Comparison of ENCODE assay signal across 8 mouse cellular contexts in the genomic region with DNA sequence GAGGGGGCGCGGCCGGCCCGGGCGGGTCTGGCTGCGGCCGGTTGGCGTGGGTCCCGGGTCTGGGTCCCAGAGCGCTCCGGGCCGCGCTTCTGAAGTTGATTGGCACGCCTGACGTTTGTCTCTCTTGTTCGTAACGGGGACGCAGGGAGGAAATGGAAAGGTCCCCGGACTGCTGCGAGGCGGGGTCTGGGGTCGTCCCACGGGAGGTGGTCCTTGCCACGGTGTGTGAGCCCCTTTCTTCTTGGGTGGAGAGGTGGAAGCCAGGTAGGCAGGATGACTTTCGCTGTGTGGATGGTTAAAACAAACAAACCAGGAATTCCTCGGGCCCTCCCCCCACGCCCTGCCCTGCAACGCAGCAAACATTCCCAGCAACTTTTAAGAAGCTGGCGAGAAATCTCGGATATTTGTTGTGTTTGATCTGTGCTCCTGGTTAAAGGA. TPM values are rescaled to one million over a fixed set of nuclear protein-coding genes. Genes with fewer than 3 reads are reported as not detected.
DNase-seq lines count a peak whose midpoint lies in the region; ATAC-seq and TF ChIP-seq lines count a peak whose summit lies in the region.

No protein-coding gene starts in this region.

- no peaks in the 10 kb centered on the region for H3K27me3 ChIP-seq in MEL (ENCODE audit: control insufficient read depth in 1 of 2, insufficient read depth in 2 of 2, low read length in 2 of 2)
- H3K27me3 ChIP-seq in hindbrain, embryonic 13.5 days, result no peaks in the 10 kb centered on the region
- H3K27me3 ChIP-seq in liver, postnatal 0 days (ENCODE audit: insufficient read depth, low read length), result no peaks in the 10 kb centered on the region

- no peak; the same call in 1 of the 2 replicates for ATAC-seq in hindbrain, embryonic 13.5 days (ENCODE audit: low FRiP score)
- ATAC-seq in liver, postnatal 0 days, result peak; percentile 70

- H3K4me3 ChIP-seq in MEL (ENCODE audit: control insufficient read depth in 1 of 2, insufficient read depth in 1 of 2, low read depth in 2 of 2, low read length in 2 of 2), result peak overlapping the region; percentile 98 to 100
- H3K4me3 ChIP-seq in hindbrain, embryonic 13.5 days, result peak overlapping the region; percentile 90
- peak overlapping the region; percentile 86 for H3K4me3 ChIP-seq in liver, postnatal 0 days (ENCODE audit: low read depth, low read length)

- no peaks in the 10 kb centered on the region for H3K9me3 ChIP-seq in MEL (replicated peaks; ENCODE audit: insufficient read depth, low read length)
- H3K9me3 ChIP-seq in hindbrain, embryonic 13.5 days, result no peaks in the 10 kb centered on the region
- H3K9me3 ChIP-seq in liver, postnatal 0 days (ENCODE audit: low read length), result no peaks in the 10 kb centered on the region

- H3K9ac ChIP-seq in MEL (ENCODE audit: control insufficient read depth, low read depth, low read length, poor library complexity, severe bottlenecking), result peak overlapping the region; percentile 94
- H3K9ac ChIP-seq in hindbrain, embryonic 13.5 days, result peak overlapping the region; percentile 94
- H3K9ac ChIP-seq in liver, postnatal 0 days (replicated peaks), result peak overlapping the region; percentile 93

- no peak for TF ChIP-seq EP300 in MEL (IDR thresholded peaks at IDR 0.05; ENCODE audit: low read depth in 1 of 2, low read length in 2 of 2)
- no peak for TF ChIP-seq EP300 in liver, postnatal 0 days (IDR thresholded peaks at IDR 0.05; ENCODE audit: low read depth)

- DNase-seq in left cerebral cortex, adult 18-20 months (ENCODE audit: low spot score in 2 of 2), result peak; percentile 12 to 13
- DNase-seq in left cerebral cortex, postnatal 4 days, result no peak
- DNase-seq in MEL (ENCODE audit: low read depth, low spot score), result peak; percentile 58
- peak; percentile 23 for DNase-seq in c-Kit-positive CD71-negative TER-119-negative erythroid progenitor cells, embryonic 14.5 days (ENCODE audit: low read depth)
- DNase-seq in liver, postnatal 0 days, result no peak
- DNase-seq in testis, postnatal 10 days (ENCODE audit: low spot score), result peak; percentile 86
- DNase-seq in urinary bladder, postnatal 10 days (ENCODE audit: low spot score), result no peak

- peaks cover 0 to 5% of the 10 kb centered on the region in 2 experiments; a peak in 2 of 4 replicates for H3K4me1 ChIP-seq in MEL (ENCODE audit: control insufficient read depth in 1 of 2, insufficient read depth in 2 of 2, low read length in 2 of 2)
- H3K4me1 ChIP-seq in hindbrain, embryonic 13.5 days (replicated peaks), result peaks cover 13% of the 10 kb centered on the region
- H3K4me1 ChIP-seq in liver, postnatal 0 days (ENCODE audit: insufficient read depth), result peaks cover 6% of the 10 kb centered on the region; the same call in 1 of the 2 replicates

- H3K79me2 ChIP-seq in MEL (ENCODE audit: control insufficient read depth, insufficient read depth, low read length, poor library complexity), result peaks cover 8% of the 10 kb centered on the region

- no peak for TF ChIP-seq POLR2A in MEL (IDR thresholded peaks at IDR 0.05; ENCODE audit: control insufficient read depth in 1 of 2, insufficient read depth in 1 of 2, low read depth in 1 of 2, low read length in 2 of 2, poor library complexity in 1 of 2)

- no peak for TF ChIP-seq CTCF in MEL (IDR thresholded peaks at IDR 0.05 in 2 of 3, conservative IDR thresholded peaks at IDR 0.05 in 1 of 3; ENCODE audit: control insufficient read depth in 1 of 3, insufficient read depth in 1 of 3, low read depth in 2 of 3, low read length in 3 of 3, poor library complexity in 1 of 3, severe bottlenecking in 1 of 3)
- TF ChIP-seq CTCF in liver, postnatal 0 days (IDR thresholded peaks at IDR 0.05; ENCODE audit: low read depth), result no peak

- H3K27ac ChIP-seq in MEL (ENCODE audit: control insufficient read depth, low read depth, low read length), result peak overlapping the region; percentile 59
- peak overlapping the region; percentile 96 for H3K27ac ChIP-seq in hindbrain, embryonic 13.5 days
- peak overlapping the region; percentile 97 for H3K27ac ChIP-seq in liver, postnatal 0 days (ENCODE audit: low read depth)

- peaks cover 0 to 14% of the 10 kb centered on the region in 2 experiments; a peak in 2 of 4 replicates for H3K36me3 ChIP-seq in MEL (ENCODE audit: control insufficient read depth in 1 of 2, insufficient read depth in 2 of 2, low read length in 2 of 2)
- H3K36me3 ChIP-seq in hindbrain, embryonic 13.5 days, result no peaks in the 10 kb centered on the region
- no peaks in the 10 kb centered on the region; the same call in 1 of the 2 replicates for H3K36me3 ChIP-seq in liver, postnatal 0 days (replicated peaks; ENCODE audit: insufficient read depth, low read length)

- intact Hi-C loops in left cerebral cortex, postnatal 4 days (cut with DNase I), result no loop called here

- 1% methylated on average over 28 of the region's 30 CpGs for WGBS in hindbrain, embryonic 13.5 days
- 3% methylated on average over 28 of the region's 30 CpGs for WGBS in liver, postnatal 0 days (ENCODE audit: insufficient replicate concordance)

- TF ChIP-seq RAD21 in MEL (IDR thresholded peaks at IDR 0.05; ENCODE audit: low read depth, low read length), result no peak

- H3K4me2 ChIP-seq in hindbrain, embryonic 13.5 days, result peak overlapping the region; percentile 56
- H3K4me2 ChIP-seq in liver, postnatal 0 days (ENCODE audit: low read depth, low read length), result peak overlapping the region; percentile 80

TF ChIP-seq in MEL, 35 proteins besides CTCF, POLR2A, EP300 and RAD21:
- TF ChIP-seq ETS1 (IDR thresholded peaks at IDR 0.05; ENCODE audit: low read depth, low read length), result no peak
- no peak for TF ChIP-seq ZNF384 (IDR thresholded peaks at IDR 0.05; ENCODE audit: low read depth, low read length)
- TF ChIP-seq UBTF (IDR thresholded peaks at IDR 0.05; ENCODE audit: borderline replicate concordance, insufficient read depth, low read depth, low read length), result no peak
- no peak for TF ChIP-seq BHLHE40 (IDR thresholded peaks at IDR 0.05; ENCODE audit: borderline replicate concordance, low read depth, low read length)
- no peak for TF ChIP-seq SIN3A (IDR thresholded peaks at IDR 0.05; ENCODE audit: low read length)
- TF ChIP-seq NRF1 (IDR thresholded peaks at IDR 0.05; ENCODE audit: insufficient read depth, low read depth, low read length, poor library complexity, severe bottlenecking), result no peak
- no peak for TF ChIP-seq NELFE (IDR thresholded peaks at IDR 0.05; ENCODE audit: low read depth, low read length)
- no peak for TF ChIP-seq MAFK (IDR thresholded peaks at IDR 0.05; ENCODE audit: borderline replicate concordance, low read depth, low read length)
- TF ChIP-seq SMC3 (IDR thresholded peaks at IDR 0.05; ENCODE audit: low read depth, low read length), result no peak
- TF ChIP-seq TAL1 (IDR thresholded peaks at IDR 0.05; ENCODE audit: low read length), result no peak
- TF ChIP-seq ZC3H11A (IDR thresholded peaks at IDR 0.05; ENCODE audit: low read depth, low read length), result no peak
- no peak for TF ChIP-seq CHD2 (IDR thresholded peaks at IDR 0.05; ENCODE audit: low read length)
- no peak for TF ChIP-seq JUND (IDR thresholded peaks at IDR 0.05; ENCODE audit: low read depth, low read length)
- no peak for TF ChIP-seq GABPA (IDR thresholded peaks at IDR 0.05; ENCODE audit: low read depth, low read length)
- TF ChIP-seq POLR2AphosphoS5 (IDR thresholded peaks at IDR 0.05; ENCODE audit: borderline replicate concordance, low read depth, low read length), result no peak
- no peak for TF ChIP-seq MYB (IDR thresholded peaks at IDR 0.05; ENCODE audit: low read depth, low read length)
- TF ChIP-seq TBP (IDR thresholded peaks at IDR 0.05; ENCODE audit: low read depth, low read length), result no peak
- no peak for TF ChIP-seq ELF1 (IDR thresholded peaks at IDR 0.05; ENCODE audit: low read depth, low read length)
- TF ChIP-seq KAT2A (conservative IDR thresholded peaks at IDR 0.05; ENCODE audit: low read depth, low read length), result no peak

RNA-seq across cellular contexts. Expression of a gene that starts 0.4 kb away (rescaled TPM):
- 10 to 100 TPM; 26.2 to 26.5 TPM for total RNA-seq in left cerebral cortex, adult 18-20 months (2021)
- 10 to 100 TPM; 28.2 to 31.4 TPM for total RNA-seq in left cerebral cortex, postnatal 4 days (2021)
- 2.0 and 2.5 TPM in 2 replicates for total RNA-seq in MEL (2012; rRNA removed)
- 1 to 10 TPM in 1 of 2 experiments, not detected in 1; 1.5 TPM for polyA plus RNA-seq in MEL (2012; ENCODE audit: insufficient read depth in 1 of 2, insufficient read length in 2 of 2, low read depth in 1 of 2, low replicate concordance in 2 of 2, missing spikeins in 1 of 2)
- 9.1 and 10.0 TPM in 2 replicates for polyA plus RNA-seq in hindbrain, embryonic 13.5 days (2015; fragmentation: Nextera tagmentation; extraction: Ambion mirVana)
- 2.1 and 2.6 TPM in 2 replicates for polyA plus RNA-seq in liver, postnatal 0 days (2015; fragmentation: Nextera tagmentation; extraction: Ambion mirVana)

Comparison
In these comparisons a context has a peak if more than half of its experiments do, and no peak if none do; other contexts are left out.
1. DNase-seq: peak in left cerebral cortex, adult 18-20 months (2 of 2), MEL (single experiment), c-Kit-positive CD71-negative TER-119-negative erythroid progenitor cells, embryonic 14.5 days (single experiment) and testis, postnatal 10 days (single experiment); none in left cerebral cortex, postnatal 4 days (single experiment), liver, postnatal 0 days (single experiment) and urinary bladder, postnatal 10 days (single experiment).
2. Peak in every context shown above with its lines, with median percentiles within 50 percentile points of each other: H3K27ac ChIP-seq, H3K4me3 ChIP-seq and H3K9ac ChIP-seq.